Mouse (Mus musculus) brain, embryonic 14.5 days (tissue): ENCODE results near the gene Mylk.

ENCODE experiments used
- CTCF ChIP-seq: fragments of 200-500 bp; IDR thresholded peaks from 2 replicates; pipeline ENCODE4 v1.5.1; 2012; ENCODE audit warnings: inconsistent platforms, mild to moderate bottlenecking, moderate library complexity, borderline replicate concordance; ENCODE audit not compliant: insufficient read depth, insufficient read length; ENCODE audit errors: extremely low read depth
- POLR2A ChIP-seq: fragments of 200-500 bp; IDR thresholded peaks from 2 replicates; pipeline ENCODE4 v1.6.1; 2012; ENCODE audit warnings: mild to moderate bottlenecking, inconsistent platforms, borderline replicate concordance; ENCODE audit not compliant: poor library complexity, insufficient read depth, insufficient read length, severe bottlenecking; ENCODE audit errors: extremely low read depth

- TF ChIP-seq CTCF = peak; percentile 37; the same call in 1 of the 2 replicates
- TF ChIP-seq POLR2A = no peak
These were observed 122.2 kb downstream of the Mylk start for GRCm38 (mm10) chr16:34867217-34867616.
